Mouse (Mus musculus) urinary bladder, adult 2 months (tissue): ENCODE measurements around the gene Clcn3. TPM values are rescaled to one million over a fixed set of nuclear protein-coding genes. Genes with fewer than 3 reads are reported as not detected.

Experiments
- DNase-seq: peaks from one replicate; pipeline ENCODE4 v3.0.0; 2022; ENCODE audit warnings: low spot score
- polyA plus RNA-seq: library from polyadenylated mRNA; depleted of rRNA; stranded (reverse); fragments of >200 nt; gene quantifications from 2 replicates; pipeline ENCODE4 v1.2.3, GENCODE M21; 2012; rRNA removed

Gene Clcn3
- polyA plus RNA-seq, 1 experiment = 22.7 TPM

GRCm38 (mm10) chr8:60869761-60870160 is 113.3 kb downstream of the Clcn3 start:
- DNase-seq = no peak

GRCm38 (mm10) chr8:60868236-60868965 is 114.7 kb downstream of the Clcn3 start:
- DNase-seq = no peak

DNA sequence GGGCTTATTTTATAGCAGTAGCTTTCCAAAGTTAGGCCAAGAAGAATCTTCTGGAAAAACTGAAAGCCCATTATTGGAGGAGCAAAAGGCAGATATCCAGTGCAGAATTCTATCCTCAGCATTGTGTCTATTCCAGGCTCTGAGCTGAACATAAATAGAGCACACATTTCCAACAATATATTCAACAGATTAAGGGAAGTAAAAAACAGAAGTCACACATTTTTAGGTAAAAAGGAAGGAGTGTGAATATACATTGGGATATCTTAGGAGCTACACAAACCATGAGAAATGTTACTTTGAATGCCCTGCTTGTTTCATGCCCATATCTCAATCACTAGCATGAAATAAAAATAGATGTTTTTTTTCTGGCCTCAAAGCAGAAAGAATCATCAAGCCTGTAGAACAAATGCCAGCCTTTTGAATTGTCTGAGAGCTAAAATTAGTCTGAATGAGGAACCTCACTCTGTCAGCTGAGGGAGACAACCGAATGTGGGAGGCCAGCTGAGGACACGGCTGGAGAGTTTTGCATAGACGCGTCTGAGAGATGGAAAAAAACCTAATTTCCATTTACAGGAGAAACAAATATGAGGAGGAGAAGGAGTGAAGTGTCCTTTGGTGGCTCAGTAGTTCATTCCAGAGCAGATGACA is 115.5 kb downstream of the Clcn3 start:
- no peak for DNase-seq

DNA sequence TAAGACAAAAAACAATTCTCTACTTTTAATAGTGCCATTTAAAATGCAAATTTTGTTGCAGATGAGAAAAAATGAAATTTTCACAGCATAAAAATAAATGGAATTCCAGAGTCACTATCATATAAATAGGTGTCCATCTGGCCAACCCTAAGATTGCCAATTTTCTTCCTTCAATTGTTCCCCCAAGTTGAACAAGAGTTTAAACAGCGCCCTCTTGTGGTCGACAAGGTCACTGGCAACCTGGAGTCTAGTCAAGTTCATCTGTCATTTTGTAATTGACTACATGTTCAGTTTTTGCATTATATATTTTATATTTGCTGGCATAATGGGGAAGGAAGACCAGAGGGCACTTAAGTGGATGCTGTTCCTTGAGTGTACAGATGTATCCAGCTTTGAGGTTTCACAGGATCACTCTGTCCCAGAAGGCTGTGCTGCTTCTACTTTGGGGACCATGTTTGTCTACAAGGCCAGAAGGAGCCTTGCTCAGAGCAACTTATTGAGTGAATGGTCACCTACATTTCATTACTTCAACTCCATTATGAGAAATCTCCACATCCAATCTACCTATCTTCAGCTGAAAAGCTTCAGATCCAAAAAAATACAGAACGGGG is 117.5 kb downstream of the Clcn3 start:
- no peak for DNase-seq

- DNase-seq = no peak
Observed at GRCm38 (mm10) chr8:60864875-60865274, 118.2 kb downstream of the Clcn3 start.

DNA sequence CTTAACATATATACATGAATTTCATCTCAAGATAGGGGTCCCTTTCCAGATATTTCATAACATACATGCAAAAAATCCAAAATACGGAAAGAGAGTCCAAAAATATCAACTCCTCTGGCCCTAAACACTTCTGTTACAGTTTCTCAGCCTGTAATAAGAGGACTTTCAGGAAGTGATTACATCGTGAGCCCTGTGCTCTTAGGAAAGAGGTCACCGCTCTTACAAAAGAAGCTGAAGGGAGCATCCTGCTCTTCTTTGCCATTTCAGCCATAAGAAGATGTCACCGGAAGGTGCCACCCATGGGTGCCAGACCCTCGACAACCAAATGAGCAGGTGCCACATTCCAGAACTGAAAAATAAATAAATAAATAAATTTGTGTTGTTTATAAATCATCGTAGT is 121.3 kb downstream of the Clcn3 start:
- DNase-seq = no peak

DNA sequence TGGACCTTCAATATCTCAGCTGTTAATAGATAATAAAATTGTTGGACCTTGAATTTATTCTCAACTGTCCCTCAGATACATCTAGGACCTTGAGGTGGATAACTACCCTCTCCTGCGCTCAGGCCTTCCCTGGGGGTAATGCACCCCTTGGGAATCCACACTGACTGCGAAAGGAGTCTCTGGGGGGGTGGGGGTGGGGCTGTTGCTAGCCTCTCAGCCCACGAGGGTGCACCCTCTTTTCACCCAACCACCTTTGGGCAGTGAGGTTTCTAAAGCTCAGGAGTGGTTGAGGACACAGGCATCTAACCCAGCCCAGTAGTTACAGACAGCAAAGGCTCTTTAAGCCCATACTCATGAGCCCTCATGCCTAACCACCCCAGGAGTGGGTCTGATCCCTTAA is 122.4 kb downstream of the Clcn3 start:
- DNase-seq = no peak

Other genes starting within 250 kb of the Clcn3 start
- 24.7 and 28.8 TPM in 2 replicates for gene Hpf1, start 92.9 kb downstream of the Clcn3 start, polyA plus RNA-seq
- 8.8 and 10.9 TPM in 2 replicates for gene Nek1, start 9.9 kb upstream of the Clcn3 start, polyA plus RNA-seq
- 12.7 and 15.0 TPM in 2 replicates for gene Sh3rf1, start 240.6 kb upstream of the Clcn3 start, polyA plus RNA-seq